Mouse (Mus musculus): Measurements from ENCODE around the gene Smyd5. TPM values are rescaled to one million over a fixed set of nuclear protein-coding genes. Genes with fewer than 3 reads are reported as not detected.

The Smyd5 gene
- polyA plus RNA-seq, 1 experiment = 9.5 TPM

DNA sequence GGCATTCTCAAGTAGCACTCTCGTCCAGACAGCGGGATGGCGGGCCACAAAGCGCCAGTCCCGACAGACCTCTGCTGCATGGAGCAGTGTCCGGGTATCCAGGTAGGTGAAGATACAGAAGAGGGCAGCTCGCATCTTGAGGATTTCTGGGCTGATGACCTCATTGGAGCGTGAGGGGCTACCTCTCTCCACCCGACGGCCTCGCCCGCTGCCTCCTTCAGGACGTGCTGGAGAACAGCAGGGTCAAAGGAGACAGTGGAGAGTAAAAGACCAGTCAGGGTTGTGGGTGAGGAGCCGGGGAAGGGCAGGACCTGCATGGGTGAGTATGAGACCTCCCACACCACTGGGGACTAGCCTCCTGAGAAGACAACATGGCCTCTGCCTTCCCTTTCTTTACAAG, 46.6 kb downstream of the Smyd5 start:
- H3K36me3 ChIP-seq (ENCODE audit: control insufficient read depth, insufficient read depth, low read length) = no peaks in the 10 kb centered on the region
- H3K4me1 ChIP-seq (ENCODE audit: control insufficient read depth, insufficient read depth, insufficient read length, low read length) = no peaks in the 10 kb centered on the region
- no peak for TF ChIP-seq CTCF (IDR thresholded peaks at IDR 0.05; ENCODE audit: extremely low read depth, insufficient read length, insufficient replicate concordance, low read depth, low read length)
- no peak for TF ChIP-seq POLR2A (IDR thresholded peaks at IDR 0.05; ENCODE audit: low read depth, low read length)
- H3K27me3 ChIP-seq (ENCODE audit: control insufficient read depth, insufficient read depth, low read length) = no peaks in the 10 kb centered on the region
- H3K4me3 ChIP-seq (ENCODE audit: low read depth, low read length) = no peak overlapping the region
- WGBS = 48% methylated on average over 14 of the region's 14 CpGs
- H3K27ac ChIP-seq (ENCODE audit: insufficient read depth, low read depth, low read length) = no peak overlapping the region

DNA sequence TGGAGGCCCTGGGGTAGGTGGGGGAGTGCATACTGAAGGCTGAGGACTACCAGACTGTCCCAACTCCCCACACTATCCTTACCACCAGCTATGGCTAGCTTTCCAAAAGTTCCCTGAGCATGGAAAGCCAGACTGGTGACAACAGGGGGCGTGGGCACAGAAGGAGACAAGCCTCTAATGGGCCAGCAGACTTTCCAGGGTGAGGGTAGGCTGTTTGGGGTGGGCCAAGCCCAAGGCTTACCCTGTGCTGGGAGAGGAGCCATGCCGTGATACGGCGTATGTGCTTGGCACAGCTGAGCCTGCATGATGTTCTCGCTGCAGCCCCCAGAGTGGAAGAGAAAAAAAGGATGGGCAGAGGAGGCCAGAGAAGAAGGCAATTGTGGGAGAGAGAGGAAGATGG, 48.2 kb downstream of the Smyd5 start:
- Histone ChIP-seq H3K27me3 (ENCODE audit: control insufficient read depth, insufficient read depth, low read length) (peaks cover 12% of the 10 kb centered on the region; the same call in 1 of the 2 replicates), H3K36me3 (ENCODE audit: control insufficient read depth, insufficient read depth, low read length) (no peaks in the 10 kb centered on the region), H3K27ac (ENCODE audit: insufficient read depth, low read depth, low read length) (no peak overlapping the region), H3K4me1 (ENCODE audit: control insufficient read depth, insufficient read depth, insufficient read length, low read length) (no peaks in the 10 kb centered on the region), H3K4me3 (ENCODE audit: low read depth, low read length) (no peak overlapping the region)
- WGBS = 75% methylated on average over 5 of the region's 5 CpGs
- TF ChIP-seq CTCF (IDR thresholded peaks at IDR 0.05; ENCODE audit: extremely low read depth, insufficient read length, insufficient replicate concordance, low read depth, low read length) = no peak
- no peak for TF ChIP-seq POLR2A (IDR thresholded peaks at IDR 0.05; ENCODE audit: low read depth, low read length)

DNA sequence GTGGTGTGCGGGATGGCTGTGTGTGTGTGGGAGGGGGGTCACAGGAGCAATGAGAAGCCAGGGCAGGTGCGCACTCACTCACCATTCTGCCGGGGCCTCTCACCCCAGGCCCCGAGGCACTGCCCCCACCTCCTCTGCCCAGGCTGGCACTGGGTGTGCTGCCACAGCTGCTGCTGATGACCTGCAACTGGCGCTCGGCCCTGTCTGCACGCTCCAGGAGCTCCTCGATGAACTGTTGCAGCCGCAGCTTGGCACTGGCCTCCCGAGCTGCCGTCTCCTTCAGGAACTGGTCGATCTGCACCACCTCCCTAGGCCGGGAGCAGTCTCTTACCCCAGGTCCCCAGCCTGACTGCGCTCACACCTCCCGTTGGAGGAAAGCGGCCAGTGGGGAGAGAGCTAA, 48.9 kb downstream of the Smyd5 start:
- WGBS = 70% methylated on average over 16 of the region's 16 CpGs
- no peaks in the 10 kb centered on the region for H3K36me3 ChIP-seq (ENCODE audit: control insufficient read depth, insufficient read depth, low read length)
- H3K4me3 ChIP-seq (ENCODE audit: low read depth, low read length) = no peak overlapping the region
- TF ChIP-seq POLR2A (IDR thresholded peaks at IDR 0.05; ENCODE audit: low read depth, low read length) (no peak), CTCF (IDR thresholded peaks at IDR 0.05; ENCODE audit: extremely low read depth, insufficient read length, insufficient replicate concordance, low read depth, low read length) (no peak)
- no peak overlapping the region for H3K27ac ChIP-seq (ENCODE audit: insufficient read depth, low read depth, low read length)
- H3K27me3 ChIP-seq (ENCODE audit: control insufficient read depth, insufficient read depth, low read length) = peaks cover 13% of the 10 kb centered on the region; the same call in 1 of the 2 replicates
- H3K4me1 ChIP-seq (ENCODE audit: control insufficient read depth, insufficient read depth, insufficient read length, low read length) = no peaks in the 10 kb centered on the region

DNA sequence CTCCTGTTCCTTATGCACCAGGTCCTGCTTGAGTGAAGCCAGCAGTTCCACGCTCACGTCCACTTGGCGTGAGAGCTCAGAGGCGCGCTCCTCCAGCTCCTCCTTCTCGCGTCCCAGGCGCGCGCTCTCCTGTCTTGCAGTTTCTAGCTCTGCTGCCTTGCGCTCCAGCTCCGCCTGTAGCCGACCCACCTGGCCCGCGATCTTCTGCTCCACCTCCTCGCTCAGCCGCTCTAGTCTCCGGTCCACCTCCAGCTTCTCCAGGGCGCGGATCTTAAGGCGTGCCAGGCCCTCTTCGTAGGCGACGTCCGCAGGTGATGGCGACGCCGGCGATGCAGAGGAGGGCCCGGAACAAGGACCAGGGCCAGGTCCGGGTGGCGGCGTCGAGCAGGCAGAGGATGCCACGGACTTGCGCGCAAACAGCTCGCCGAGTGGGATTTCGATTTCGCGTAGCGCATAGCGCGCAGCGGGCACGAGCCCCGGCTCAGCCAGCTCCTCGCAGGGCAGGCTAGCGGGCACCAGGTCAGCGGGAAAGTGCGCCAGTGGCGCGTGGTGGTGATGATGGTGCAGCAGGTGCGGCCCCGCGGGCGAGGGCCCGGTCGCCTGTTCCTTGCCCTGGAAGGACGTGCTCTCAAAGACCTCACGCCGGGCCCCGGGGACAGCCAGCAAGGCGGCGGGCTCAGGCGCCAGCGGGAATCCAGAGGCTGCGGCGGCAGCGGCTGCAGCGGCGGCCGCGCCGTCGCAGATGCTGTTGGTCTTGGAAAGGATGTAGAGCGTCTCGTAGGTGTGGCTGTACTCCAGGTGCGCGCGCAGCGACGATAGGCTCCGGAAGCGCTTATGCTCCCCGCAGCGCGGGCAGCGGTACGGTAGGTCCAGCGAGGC, 52.3 kb downstream of the Smyd5 start:
- WGBS = 4% methylated on average over 92 of the region's 92 CpGs
- TF ChIP-seq CTCF (IDR thresholded peaks at IDR 0.05; ENCODE audit: extremely low read depth, insufficient read length, insufficient replicate concordance, low read depth, low read length) = no peak
- no peak for TF ChIP-seq POLR2A (IDR thresholded peaks at IDR 0.05; ENCODE audit: low read depth, low read length)
- H3K27ac ChIP-seq (ENCODE audit: insufficient read depth, low read depth, low read length) = no peak overlapping the region
- H3K4me3 ChIP-seq (ENCODE audit: low read depth, low read length) = peak overlapping the region; percentile 20
- H3K4me1 ChIP-seq (ENCODE audit: control insufficient read depth, insufficient read depth, insufficient read length, low read length) = no peaks in the 10 kb centered on the region
- no peaks in the 10 kb centered on the region for H3K36me3 ChIP-seq (ENCODE audit: control insufficient read depth, insufficient read depth, low read length)
- peaks cover 13% of the 10 kb centered on the region; the same call in 1 of the 2 replicates for H3K27me3 ChIP-seq (ENCODE audit: control insufficient read depth, insufficient read depth, low read length)

DNA sequence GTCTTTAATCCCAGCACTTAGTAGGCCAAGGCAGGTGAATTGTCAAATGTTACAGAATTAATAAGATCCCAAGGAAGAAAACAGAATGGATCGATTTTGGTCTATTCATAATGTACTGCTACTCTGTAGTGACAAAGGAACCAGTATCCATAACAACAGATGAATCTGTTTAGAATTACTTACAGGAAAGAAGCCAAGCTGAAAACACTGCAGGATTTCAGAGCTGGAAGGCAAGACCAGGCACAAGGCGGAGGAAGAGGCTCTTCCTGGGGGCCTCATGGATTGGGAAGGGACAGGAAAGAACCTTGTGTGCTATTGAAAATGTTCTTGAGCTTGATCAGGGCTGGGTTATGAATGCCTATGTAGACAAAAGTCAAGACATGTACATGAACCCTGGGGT, 53.9 kb downstream of the Smyd5 start:
- H3K27me3 ChIP-seq (ENCODE audit: control insufficient read depth, insufficient read depth, low read length) = peaks cover 13% of the 10 kb centered on the region; the same call in 1 of the 2 replicates
- H3K27ac ChIP-seq (ENCODE audit: insufficient read depth, low read depth, low read length) = no peak overlapping the region
- no peak overlapping the region for H3K4me3 ChIP-seq (ENCODE audit: low read depth, low read length)
- TF ChIP-seq CTCF (IDR thresholded peaks at IDR 0.05; ENCODE audit: extremely low read depth, insufficient read length, insufficient replicate concordance, low read depth, low read length) (no peak), POLR2A (IDR thresholded peaks at IDR 0.05; ENCODE audit: low read depth, low read length) (no peak)
- H3K36me3 ChIP-seq (ENCODE audit: control insufficient read depth, insufficient read depth, low read length) = no peaks in the 10 kb centered on the region
- no peaks in the 10 kb centered on the region for H3K4me1 ChIP-seq (ENCODE audit: control insufficient read depth, insufficient read depth, insufficient read length, low read length)
- WGBS = 79% methylated on average over 2 of the region's 2 CpGs

DNA sequence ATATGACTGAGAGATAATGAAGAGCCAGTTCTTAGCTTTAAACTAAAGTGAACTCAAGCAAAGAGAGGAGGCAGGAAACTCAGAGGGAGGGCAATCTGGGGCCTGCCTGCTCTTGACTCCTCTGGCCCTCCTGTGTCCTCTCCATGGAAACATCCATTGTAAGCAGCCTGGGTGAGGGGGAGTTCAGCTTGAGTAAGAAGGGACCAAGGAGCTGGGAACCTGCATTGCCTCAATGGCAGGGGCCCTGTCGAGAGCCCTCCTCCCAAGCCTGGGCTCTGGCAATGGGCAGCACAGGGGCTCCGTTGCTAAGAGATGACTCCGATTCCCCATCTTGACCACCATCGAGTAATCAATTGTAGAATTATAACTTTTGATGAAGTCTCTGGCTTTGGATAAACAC, 56.7 kb downstream of the Smyd5 start:
- H3K27me3 ChIP-seq (ENCODE audit: control insufficient read depth, insufficient read depth, low read length) = peaks cover 13% of the 10 kb centered on the region; the same call in 1 of the 2 replicates
- H3K27ac ChIP-seq (ENCODE audit: insufficient read depth, low read depth, low read length) = no peak overlapping the region
- H3K4me1 ChIP-seq (ENCODE audit: control insufficient read depth, insufficient read depth, insufficient read length, low read length) = no peaks in the 10 kb centered on the region
- no peak overlapping the region for H3K4me3 ChIP-seq (ENCODE audit: low read depth, low read length)
- TF ChIP-seq CTCF (IDR thresholded peaks at IDR 0.05; ENCODE audit: extremely low read depth, insufficient read length, insufficient replicate concordance, low read depth, low read length) = no peak
- no peak for TF ChIP-seq POLR2A (IDR thresholded peaks at IDR 0.05; ENCODE audit: low read depth, low read length)
- 92% methylated on average over 4 of the region's 4 CpGs for WGBS
- H3K36me3 ChIP-seq (ENCODE audit: control insufficient read depth, insufficient read depth, low read length) = no peaks in the 10 kb centered on the region

DNA sequence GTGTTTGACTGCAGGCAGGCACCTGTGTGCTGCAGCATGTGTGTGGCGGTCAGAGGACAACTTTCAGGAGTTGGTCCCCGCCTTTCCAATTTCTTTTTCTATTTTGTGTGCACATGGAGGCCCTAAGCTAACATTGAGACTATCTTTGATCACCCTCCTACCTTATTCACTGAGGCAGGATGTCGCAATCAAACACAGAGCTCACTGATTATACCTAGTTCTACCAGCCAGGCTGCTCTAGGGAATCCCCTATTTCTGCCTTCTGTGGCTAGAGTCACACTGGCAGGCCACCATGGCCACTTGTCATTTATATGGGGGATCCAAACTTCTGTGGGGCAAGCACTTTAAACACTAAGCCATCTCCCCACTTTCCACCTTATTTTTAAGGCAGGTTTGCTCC, 57.9 kb downstream of the Smyd5 start:
- no peak overlapping the region for H3K27ac ChIP-seq (ENCODE audit: insufficient read depth, low read depth, low read length)
- WGBS = 46% methylated on average over 3 of the region's 3 CpGs
- 0 out of 2 replicates have a peak, but pooled peaks cover 4% of the 10 kb centered on the region for H3K27me3 ChIP-seq (ENCODE audit: control insufficient read depth, insufficient read depth, low read length)
- H3K4me3 ChIP-seq (ENCODE audit: low read depth, low read length) = no peak overlapping the region
- H3K36me3 ChIP-seq (ENCODE audit: control insufficient read depth, insufficient read depth, low read length) = no peaks in the 10 kb centered on the region
- TF ChIP-seq CTCF (IDR thresholded peaks at IDR 0.05; ENCODE audit: extremely low read depth, insufficient read length, insufficient replicate concordance, low read depth, low read length) (no peak), POLR2A (IDR thresholded peaks at IDR 0.05; ENCODE audit: low read depth, low read length) (no peak)
- H3K4me1 ChIP-seq (ENCODE audit: control insufficient read depth, insufficient read depth, insufficient read length, low read length) = no peaks in the 10 kb centered on the region

Data from small intestine, adult 2 months (tissue).